Mouse (Mus musculus) ES-E14 (cell line): ENCODE measurements around the gene Krt81. TPM values are rescaled to one million over a fixed set of nuclear protein-coding genes. Genes with fewer than 3 reads are reported as not detected.

Experiments used
- DNase-seq: peaks from one replicate; pipeline ENCODE4 v3.0.0-alpha.2; 2013; ENCODE audit warnings: low read depth, low spot score
- H3K27ac ChIP-seq: 2 replicates; pipeline ENCODE4 v1.5.1; 2012; ENCODE audit warnings: low read depth, mild to moderate bottlenecking, low read length, moderate library complexity, mixed read lengths; ENCODE audit not compliant: poor library complexity, insufficient read depth, severe bottlenecking
- H3K36me3 ChIP-seq: 2 replicates; pipeline ENCODE4 v1.6.1; 2012; ENCODE audit warnings: mild to moderate bottlenecking, low read length, moderate library complexity, mixed read lengths; ENCODE audit not compliant: control insufficient read depth, poor library complexity, insufficient read depth, severe bottlenecking
- H3K4me1 ChIP-seq, 2 experiments: fragments of 150-350 bp in 1 of 2; sonication (generic) in 1 of 2; 2 replicates each; pipeline ENCODE4 v1.6.1; 2012; ENCODE audit warnings: low read length in 2 of 2, mild to moderate bottlenecking in 1 of 2, mixed read lengths in 1 of 2; ENCODE audit not compliant: control insufficient read depth in 2 of 2, insufficient read depth in 2 of 2, poor library complexity in 1 of 2
- H3K4me3 ChIP-seq, 2 experiments: fragments of 150-350 bp in 1 of 2; sonication (generic) in 1 of 2; 2 replicates each; pipeline ENCODE4 v1.5.1; 2012; ENCODE audit warnings: low read length in 2 of 2, low read depth in 1 of 2, mild to moderate bottlenecking in 1 of 2, mixed read lengths in 1 of 2; ENCODE audit not compliant: insufficient read depth in 1 of 2, poor library complexity in 1 of 2, severe bottlenecking in 1 of 2
- H3K9ac ChIP-seq: 2 replicates; pipeline ENCODE4 v1.6.1; 2012; ENCODE audit warnings: low read depth, mild to moderate bottlenecking, low read length, mixed read lengths; ENCODE audit not compliant: poor library complexity, insufficient read depth, severe bottlenecking
- H3K9me3 ChIP-seq: fragments of 150-350 bp; sonication (generic); 2 replicates; pipeline ENCODE4 v1.6.1; 2012; ENCODE audit warnings: low read depth, mild to moderate bottlenecking, low read length; ENCODE audit not compliant: control insufficient read depth, insufficient read depth
- CHD2 ChIP-seq: IDR thresholded peaks from 2 replicates; pipeline ENCODE4 v1.6.1; 2014; ENCODE audit warnings: mild to moderate bottlenecking, low read depth, low read length, inconsistent platforms
- HCFC1 ChIP-seq: IDR thresholded peaks from 2 replicates; pipeline ENCODE4 v1.6.1; 2012; ENCODE audit warnings: low read length, inconsistent platforms, borderline replicate concordance; ENCODE audit not compliant: insufficient read depth
- MAFK ChIP-seq: IDR thresholded peaks from 2 replicates; pipeline ENCODE4 v1.6.1; 2014; ENCODE audit warnings: mild to moderate bottlenecking, low read depth, low read length, inconsistent platforms; ENCODE audit not compliant: insufficient read depth
- ZC3H11A ChIP-seq: IDR thresholded peaks from 2 replicates; pipeline ENCODE4 v1.6.1; 2012; ENCODE audit warnings: low read depth, mild to moderate bottlenecking, inconsistent platforms, low read length, borderline replicate concordance
- ZNF384 ChIP-seq: IDR thresholded peaks from 2 replicates; pipeline ENCODE4 v1.6.1; 2012; ENCODE audit warnings: low read depth, low read length, inconsistent platforms
- in situ Hi-C, 2 experiments: fragments of 600-800 bp; cut with MboI; formaldehyde crosslinking; loops; one replicate each; pipeline ENCODE4 v1.15.1; 2025; ENCODE audit warnings: low sequenced_read_pairs in 2 of 2, inconsistent platforms in 1 of 2; ENCODE audit not compliant: unreplicated experiment in 2 of 2
- total RNA-seq: library from RNA; depleted of rRNA; stranded (reverse); fragments of 300-350 nt; gene quantifications from 2 replicates; pipeline ENCODE4 v1.2.3, GENCODE M21; 2012; rRNA removed

The Krt81 gene
- total RNA-seq: not detected in 2 replicates

GRCm38 (mm10) chr15:101463651-101464050, at the start of gene Krt81:
Gene Krt81 (minus strand): TSS chr15:101463751.
- H3K4me1 ChIP-seq: no peaks in the 10 kb centered on the region; a peak in 1 of 4 replicates
- no peaks in the 10 kb centered on the region for H3K9me3 ChIP-seq
- H3K27ac ChIP-seq: no peak within 1 kb of the TSS
- DNase-seq: no peak
- H3K9ac ChIP-seq: no peak within 1 kb of the TSS
- in situ Hi-C loops: no loop called here
- H3K4me3 ChIP-seq: no peak within 1 kb of the TSS
- TF ChIP-seq MAFK (no peak), HCFC1 (no peak), ZC3H11A (no peak), CHD2 (no peak), ZNF384 (no peak)
- no peaks in the 10 kb centered on the region for H3K36me3 ChIP-seq

GRCm38 (mm10) chr15:101508247-101508646, 44.7 kb upstream of the Krt81 start:
- no peaks in the 10 kb centered on the region for H3K36me3 ChIP-seq
- H3K4me1 ChIP-seq: no peaks in the 10 kb centered on the region
- no peaks in the 10 kb centered on the region for H3K9me3 ChIP-seq
- no peak overlapping the region for H3K27ac ChIP-seq
- in situ Hi-C loops: loop anchor here in 1 of 2 experiments (10.0 kb wide), 1 partner anchor 173 kb away; no protein-coding TSS in a partner anchor
- no peak overlapping the region for H3K4me3 ChIP-seq
- TF ChIP-seq CHD2 (no peak), MAFK (no peak), HCFC1 (no peak)
- DNase-seq: no peak
- no peak overlapping the region for H3K9ac ChIP-seq

GRCm38 (mm10) chr15:101506896-101507758, 43.6 kb upstream of the Krt81 start:
- no peaks in the 10 kb centered on the region for H3K4me1 ChIP-seq
- H3K9me3 ChIP-seq: no peaks in the 10 kb centered on the region
- H3K36me3 ChIP-seq: no peaks in the 10 kb centered on the region
- H3K9ac ChIP-seq: no peak overlapping the region
- H3K4me3 ChIP-seq: no peak overlapping the region
- in situ Hi-C loops: loop anchor here in 1 of 2 experiments (10.0 kb wide), 1 partner anchor 172 kb away; no protein-coding TSS in a partner anchor
- no peak overlapping the region for H3K27ac ChIP-seq
- TF ChIP-seq ZNF384 (no peak), MAFK (no peak), ZC3H11A (no peak), CHD2 (no peak), HCFC1 (no peak)
- no peak for DNase-seq

GRCm38 (mm10) chr15:101497181-101497580, 33.6 kb upstream of the Krt81 start:
- Histone ChIP-seq H3K9me3 (no peaks in the 10 kb centered on the region), H3K9ac (no peak overlapping the region), H3K4me1 (no peaks in the 10 kb centered on the region), H3K36me3 (no peaks in the 10 kb centered on the region), H3K4me3 (no peak overlapping the region), H3K27ac (no peak overlapping the region)
- DNase-seq: peak; percentile 28
- in situ Hi-C loops: no loop called here
- TF ChIP-seq HCFC1: no peak
- TF ChIP-seq ZC3H11A: peak; percentile 37; the same call in 1 of the 2 replicates
